Mouse (Mus musculus) megakaryocyte, embryonic 14.5 days (primary cell): ENCODE measurements around the gene Rps6ka1. TPM values are rescaled to one million over a fixed set of nuclear protein-coding genes. Genes with fewer than 3 reads are reported as not detected.
"Not testable (repeated sequence)": the region's sequence is repeated elsewhere in the genome, so short reads cannot be mapped to it uniquely, and the experiment has no call there.

Source experiments
- H3K27me3 ChIP-seq: replicated peaks from 2 replicates; pipeline ENCODE3; 2012; ENCODE audit warnings: inconsistent platforms
- H3K36me3 ChIP-seq: replicated peaks from 2 replicates; pipeline ENCODE3; 2012; ENCODE audit warnings: low read length, inconsistent platforms, mixed read lengths
- H3K4me1 ChIP-seq: 2 replicates; pipeline ENCODE4 v1.6.1; 2012; ENCODE audit warnings: inconsistent platforms
- H3K4me3 ChIP-seq: replicated peaks from 2 replicates; pipeline ENCODE3; 2012; ENCODE audit warnings: moderate library complexity, mild to moderate bottlenecking, inconsistent platforms
- H3K9me3 ChIP-seq: 2 replicates; pipeline ENCODE4 v1.6.1; 2012; ENCODE audit warnings: inconsistent platforms
- FLI1 ChIP-seq: IDR thresholded peaks from 2 replicates; pipeline ENCODE4 v1.6.1; 2012; ENCODE audit warnings: low read length, inconsistent platforms, mixed read lengths
- GATA1 ChIP-seq: IDR thresholded peaks from 3 replicates; pipeline ENCODE4 v1.6.1; 2012; ENCODE audit warnings: mixed read lengths, low read length, inconsistent platforms, borderline replicate concordance
- polyA plus RNA-seq: library from polyadenylated mRNA; stranded (reverse); fragments of >175 nt; gene quantifications from 2 replicates; pipeline ENCODE4 v1.2.3, GENCODE M21; 2012; ENCODE audit warnings: low replicate concordance; ENCODE audit not compliant: insufficient read depth

Gene Rps6ka1
- polyA plus RNA-seq, 1 experiment: 41.3 TPM

- no peaks in the 10 kb centered on the region for H3K36me3 ChIP-seq
- no peak for TF ChIP-seq GATA1
Observed at GRCm38 (mm10) chr4:133910236-133911211, 22.9 kb upstream of the Rps6ka1 start.

GRCm38 (mm10) chr4:133908051-133908450, 20.5 kb upstream of the Rps6ka1 start:
- Histone ChIP-seq H3K36me3 (no peaks in the 10 kb centered on the region), H3K4me3 (no peak overlapping the region), H3K27me3 (no peaks in the 10 kb centered on the region), H3K4me1 (peaks cover 62% of the 10 kb centered on the region), H3K9me3 (no peaks in the 10 kb centered on the region)
- TF ChIP-seq FLI1 (no peak), GATA1 (no peak)

More at GRCm38 (mm10) chr4:133910236-133911211, 22.9 kb upstream of the Rps6ka1 start:
- Histone ChIP-seq H3K4me1 (peaks cover 43% of the 10 kb centered on the region), H3K27me3 (no peaks in the 10 kb centered on the region), H3K4me3 (peak overlapping the region; percentile 92), H3K9me3 (no peaks in the 10 kb centered on the region)

GRCm38 (mm10) chr4:133907086-133907485, 19.5 kb upstream of the Rps6ka1 start:
- Histone ChIP-seq H3K4me3 (peak overlapping the region; percentile 10), H3K9me3 (no peaks in the 10 kb centered on the region), H3K36me3 (no peaks in the 10 kb centered on the region), H3K27me3 (no peaks in the 10 kb centered on the region), H3K4me1 (peaks cover 62% of the 10 kb centered on the region)
- no peak for TF ChIP-seq FLI1
- TF ChIP-seq GATA1: no peak

GRCm38 (mm10) chr4:133906336-133906735, 18.7 kb upstream of the Rps6ka1 start:
- not testable (repeated sequence) for H3K9me3 ChIP-seq, H3K4me3 ChIP-seq, H3K27me3 ChIP-seq, H3K36me3 ChIP-seq
- H3K4me1 ChIP-seq: peaks cover 57% of the 10 kb centered on the region

GRCm38 (mm10) chr4:133905167-133905566, 17.6 kb upstream of the Rps6ka1 start:
- Histone ChIP-seq H3K4me3 (peak overlapping the region; percentile 59), H3K4me1 (peaks cover 47% of the 10 kb centered on the region), H3K9me3 (no peaks in the 10 kb centered on the region), H3K27me3 (no peaks in the 10 kb centered on the region), H3K36me3 (no peaks in the 10 kb centered on the region)
- TF ChIP-seq GATA1 (no peak), FLI1 (no peak)

GRCm38 (mm10) chr4:133904326-133904725, 16.7 kb upstream of the Rps6ka1 start:
- Histone ChIP-seq H3K4me1 (peaks cover 42% of the 10 kb centered on the region), H3K27me3 (no peaks in the 10 kb centered on the region), H3K4me3 (no peak overlapping the region), H3K9me3 (no peaks in the 10 kb centered on the region), H3K36me3 (no peaks in the 10 kb centered on the region)
- TF ChIP-seq GATA1: no peak
- no peak for TF ChIP-seq FLI1

- Histone ChIP-seq H3K27me3 (peaks cover 2% of the 10 kb centered on the region), H3K36me3 (no peaks in the 10 kb centered on the region), H3K4me3 (no peak overlapping the region), H3K4me1 (peaks cover 42% of the 10 kb centered on the region), H3K9me3 (no peaks in the 10 kb centered on the region)
- TF ChIP-seq GATA1 (no peak), FLI1 (no peak)
Observed at GRCm38 (mm10) chr4:133903372-133903771, 15.8 kb upstream of the Rps6ka1 start.

GRCm38 (mm10) chr4:133902510-133902909, 14.9 kb upstream of the Rps6ka1 start:
- TF ChIP-seq GATA1 (no peak), FLI1 (no peak)
- H3K4me3 ChIP-seq: no peak overlapping the region
- H3K36me3 ChIP-seq: no peaks in the 10 kb centered on the region

GRCm38 (mm10) chr4:133900887-133901286, 13.3 kb upstream of the Rps6ka1 start:
- peaks cover 8% of the 10 kb centered on the region for H3K9me3 ChIP-seq
- no peak overlapping the region for H3K4me3 ChIP-seq
- peaks cover 13% of the 10 kb centered on the region for H3K27me3 ChIP-seq
- TF ChIP-seq FLI1 (no peak), GATA1 (no peak)
- H3K4me1 ChIP-seq: peaks cover 31% of the 10 kb centered on the region
- H3K36me3 ChIP-seq: no peaks in the 10 kb centered on the region

More at GRCm38 (mm10) chr4:133902510-133902909, 14.9 kb upstream of the Rps6ka1 start:
- peaks cover 4% of the 10 kb centered on the region for H3K27me3 ChIP-seq
- H3K4me1 ChIP-seq: peaks cover 40% of the 10 kb centered on the region
- no peaks in the 10 kb centered on the region; the same call in 1 of the 2 replicates for H3K9me3 ChIP-seq

GRCm38 (mm10) chr4:133900352-133900751, 12.8 kb upstream of the Rps6ka1 start:
- Histone ChIP-seq H3K36me3 (no peaks in the 10 kb centered on the region), H3K4me3 (no peak overlapping the region), H3K4me1 (peaks cover 26% of the 10 kb centered on the region), H3K27me3 (peaks cover 18% of the 10 kb centered on the region), H3K9me3 (peaks cover 8% of the 10 kb centered on the region)
- TF ChIP-seq FLI1 (no peak), GATA1 (no peak)
